Mouse (Mus musculus): ENCODE data around the gene Fer.

DNA sequence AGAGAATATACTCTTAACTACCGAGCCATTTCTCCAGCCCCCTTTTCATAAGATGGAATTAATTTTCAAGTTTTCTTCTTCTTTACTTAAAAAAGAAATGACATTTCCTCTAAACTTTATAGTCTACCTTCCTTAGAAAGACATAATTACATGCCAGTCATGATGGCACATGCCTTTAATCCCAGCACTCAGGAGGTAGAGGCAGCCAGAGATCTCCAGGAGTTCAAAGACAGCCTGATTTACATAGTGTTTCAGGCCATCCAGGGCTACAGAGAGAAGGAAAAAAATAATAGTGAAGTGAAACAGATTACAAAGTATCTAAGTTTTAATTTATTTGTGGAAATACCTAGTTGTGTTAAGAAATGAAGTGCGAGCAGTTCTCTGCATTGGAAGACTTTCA lies 26.6 kb upstream of the Fer start:
- TF ChIP-seq CTCF (IDR thresholded peaks at IDR 0.05; ENCODE audit: insufficient read depth, low read length) (no peak), POLR2A (IDR thresholded peaks at IDR 0.05; ENCODE audit: borderline replicate concordance, extremely low read depth, low read depth, low read length) (no peak)
